Mouse (Mus musculus): Measurements from ENCODE around the gene B830017H08Rik. TPM values are rescaled to one million over a fixed set of nuclear protein-coding genes. Genes with fewer than 3 reads are reported as not detected.

Gene B830017H08Rik
- polyA plus RNA-seq, 1 experiment, result not detected

GRCm38 (mm10) chr16:17875174-17875573 is 42.3 kb downstream of the B830017H08Rik start:
- 93% methylated on average over 4 of the region's 4 CpGs for WGBS
- no peaks in the 10 kb centered on the region for H3K4me1 ChIP-seq (replicated peaks; ENCODE audit: control insufficient read depth, insufficient read depth, low read length)
- TF ChIP-seq CTCF (IDR thresholded peaks at IDR 0.05; ENCODE audit: borderline replicate concordance, control insufficient read depth, extremely low read depth, insufficient read depth, low read length, poor library complexity), result no peak
- no peak for TF ChIP-seq POLR2A (IDR thresholded peaks at IDR 0.05; ENCODE audit: control insufficient read depth, extremely low read depth, insufficient read depth, low read length, poor library complexity)
- H3K27ac ChIP-seq (ENCODE audit: control insufficient read depth, insufficient read depth, low read length), result no peak overlapping the region
- no peak overlapping the region for H3K4me3 ChIP-seq (ENCODE audit: control insufficient read depth, insufficient read depth, low read length)
- peaks cover 15% of the 10 kb centered on the region for H3K36me3 ChIP-seq (ENCODE audit: control insufficient read depth, insufficient read depth, low read length)
- no peak for DNase-seq
- H3K27me3 ChIP-seq (ENCODE audit: control insufficient read depth, insufficient read depth, low read length), result no peaks in the 10 kb centered on the region

- H3K36me3 ChIP-seq (ENCODE audit: control insufficient read depth, insufficient read depth, low read length), result peaks cover 6% of the 10 kb centered on the region; the same call in 1 of the 2 replicates
- TF ChIP-seq CTCF (IDR thresholded peaks at IDR 0.05; ENCODE audit: borderline replicate concordance, control insufficient read depth, extremely low read depth, insufficient read depth, low read length, poor library complexity), result no peak
- no peak for TF ChIP-seq POLR2A (IDR thresholded peaks at IDR 0.05; ENCODE audit: control insufficient read depth, extremely low read depth, insufficient read depth, low read length, poor library complexity)
- H3K4me3 ChIP-seq (ENCODE audit: control insufficient read depth, insufficient read depth, low read length), result no peak overlapping the region
- no peak overlapping the region for H3K27ac ChIP-seq (ENCODE audit: control insufficient read depth, insufficient read depth, low read length)
- no peaks in the 10 kb centered on the region for H3K4me1 ChIP-seq (replicated peaks; ENCODE audit: control insufficient read depth, insufficient read depth, low read length)
- WGBS, result 91% methylated on average over 1 of the region's 1 CpGs
- DNase-seq, result no peak
- H3K27me3 ChIP-seq (ENCODE audit: control insufficient read depth, insufficient read depth, low read length), result no peaks in the 10 kb centered on the region
Measured at GRCm38 (mm10) chr16:17876096-17876495, 43.2 kb downstream of the B830017H08Rik start.

- Histone ChIP-seq H3K27me3 (ENCODE audit: control insufficient read depth, insufficient read depth, low read length) (no peaks in the 10 kb centered on the region), H3K27ac (ENCODE audit: control insufficient read depth, insufficient read depth, low read length) (no peak overlapping the region), H3K4me3 (ENCODE audit: control insufficient read depth, insufficient read depth, low read length) (no peak overlapping the region), H3K4me1 (replicated peaks; ENCODE audit: control insufficient read depth, insufficient read depth, low read length) (peaks cover 9% of the 10 kb centered on the region; the same call in 1 of the 2 replicates), H3K36me3 (ENCODE audit: control insufficient read depth, insufficient read depth, low read length) (no peaks in the 10 kb centered on the region)
- DNase-seq, result no peak
- TF ChIP-seq CTCF (IDR thresholded peaks at IDR 0.05; ENCODE audit: borderline replicate concordance, control insufficient read depth, extremely low read depth, insufficient read depth, low read length, poor library complexity) (no peak), POLR2A (IDR thresholded peaks at IDR 0.05; ENCODE audit: control insufficient read depth, extremely low read depth, insufficient read depth, low read length, poor library complexity) (no peak)
- WGBS, result 98% methylated on average over 4 of the region's 4 CpGs
Measured at GRCm38 (mm10) chr16:17879571-17879970, 46.6 kb downstream of the B830017H08Rik start.

GRCm38 (mm10) chr16:17882196-17882595 is 49.3 kb downstream of the B830017H08Rik start:
- Histone ChIP-seq H3K27me3 (ENCODE audit: control insufficient read depth, insufficient read depth, low read length) (no peaks in the 10 kb centered on the region), H3K36me3 (ENCODE audit: control insufficient read depth, insufficient read depth, low read length) (no peaks in the 10 kb centered on the region), H3K4me1 (replicated peaks; ENCODE audit: control insufficient read depth, insufficient read depth, low read length) (peaks cover 9% of the 10 kb centered on the region; the same call in 1 of the 2 replicates), H3K27ac (ENCODE audit: control insufficient read depth, insufficient read depth, low read length) (no peak overlapping the region), H3K4me3 (ENCODE audit: control insufficient read depth, insufficient read depth, low read length) (no peak overlapping the region)
- DNase-seq, result no peak
- TF ChIP-seq POLR2A (IDR thresholded peaks at IDR 0.05; ENCODE audit: control insufficient read depth, extremely low read depth, insufficient read depth, low read length, poor library complexity) (no peak), CTCF (IDR thresholded peaks at IDR 0.05; ENCODE audit: borderline replicate concordance, control insufficient read depth, extremely low read depth, insufficient read depth, low read length, poor library complexity) (no peak)

GRCm38 (mm10) chr16:17884116-17884515 is 51.2 kb downstream of the B830017H08Rik start:
- H3K27ac ChIP-seq (ENCODE audit: control insufficient read depth, insufficient read depth, low read length), result no peak overlapping the region
- H3K4me3 ChIP-seq (ENCODE audit: control insufficient read depth, insufficient read depth, low read length), result no peak overlapping the region
- peaks cover 9% of the 10 kb centered on the region; the same call in 1 of the 2 replicates for H3K4me1 ChIP-seq (replicated peaks; ENCODE audit: control insufficient read depth, insufficient read depth, low read length)
- no peak for TF ChIP-seq CTCF (IDR thresholded peaks at IDR 0.05; ENCODE audit: borderline replicate concordance, control insufficient read depth, extremely low read depth, insufficient read depth, low read length, poor library complexity)
- TF ChIP-seq POLR2A (IDR thresholded peaks at IDR 0.05; ENCODE audit: control insufficient read depth, extremely low read depth, insufficient read depth, low read length, poor library complexity), result no peak
- H3K27me3 ChIP-seq (ENCODE audit: control insufficient read depth, insufficient read depth, low read length), result no peaks in the 10 kb centered on the region
- DNase-seq, result no peak
- WGBS, result 92% methylated on average over 6 of the region's 6 CpGs
- H3K36me3 ChIP-seq (ENCODE audit: control insufficient read depth, insufficient read depth, low read length), result no peaks in the 10 kb centered on the region

Other genes with a start within 250 kb of the B830017H08Rik start
- 5.0 and 6.5 TPM in 2 replicates for gene Slc7a4, start 249.9 kb upstream of the B830017H08Rik start, polyA plus RNA-seq (2012; rRNA removed)
- gene Smpd4, start 213.8 kb upstream of the B830017H08Rik start, polyA plus RNA-seq (2012; rRNA removed), result 134 and 144 TPM in 2 replicates
- 0.50 and 0.61 TPM in 2 replicates for gene Ccdc74a, start 186.7 kb upstream of the B830017H08Rik start, polyA plus RNA-seq (2012; rRNA removed)
- gene Med15, start 100.2 kb upstream of the B830017H08Rik start, polyA plus RNA-seq (2012; rRNA removed), result 286 and 308 TPM in 2 replicates
- 72.7 and 75.1 TPM in 2 replicates for gene Klhl22, start 73.5 kb upstream of the B830017H08Rik start, polyA plus RNA-seq (2012; rRNA removed)
- gene Scarf2, start 35.8 kb upstream of the B830017H08Rik start, polyA plus RNA-seq (2012; rRNA removed), result 41.0 and 41.2 TPM in 2 replicates
- gene Car15, start 5.2 kb downstream of the B830017H08Rik start, polyA plus RNA-seq (2012; rRNA removed), result 22.4 and 27.4 TPM in 2 replicates
- 4.1 and 4.9 TPM in 2 replicates for gene Gm20518, start 58.5 kb downstream of the B830017H08Rik start, polyA plus RNA-seq (2012; rRNA removed)
- 0.06 and 0.12 TPM in 2 replicates for gene Tssk1, start 61.1 kb downstream of the B830017H08Rik start, polyA plus RNA-seq (2012; rRNA removed)
- 214 and 215 TPM in 2 replicates for gene Dgcr2, start 65.4 kb downstream of the B830017H08Rik start, polyA plus RNA-seq (2012; rRNA removed)
- gene Tssk2, start 65.5 kb downstream of the B830017H08Rik start, polyA plus RNA-seq (2012; rRNA removed), result 0.35 TPM in 1 of 2 replicates, not detected in the other
- 45.5 and 48.9 TPM in 2 replicates for gene Ess2, start 78.2 kb downstream of the B830017H08Rik start, polyA plus RNA-seq (2012; rRNA removed)
- gene Gsc2, start 81.9 kb downstream of the B830017H08Rik start, polyA plus RNA-seq (2012; rRNA removed), result 0.10 and 0.13 TPM in 2 replicates
- 126 and 151 TPM in 2 replicates for gene Slc25a1, start 95.1 kb downstream of the B830017H08Rik start, polyA plus RNA-seq (2012; rRNA removed)
- 0.49 TPM in 1 of 2 replicates, not detected in the other for gene Vpreb2, start 147.3 kb downstream of the B830017H08Rik start, polyA plus RNA-seq (2012; rRNA removed)
- 110 and 117 TPM in 2 replicates for gene Dgcr6, start 219.7 kb downstream of the B830017H08Rik start, polyA plus RNA-seq (2012; rRNA removed)